ENCODE assay signal across 8 mouse cellular contexts in genomic region chr15:93336925-93337761, GRCm38 (mm10). TPM values are rescaled to one million over a fixed set of nuclear protein-coding genes. Genes with fewer than 3 reads are reported as not detected.
DNase-seq lines count a peak whose midpoint lies in the region; ATAC-seq lines count a peak whose summit lies in the region.

Yaf2 (minus strand) TSS chr15:93336935.

- H3K9ac ChIP-seq in hindbrain, embryonic 15.5 days, result peak within 1 kb of the TSS; percentile 92

- H3K4me1 ChIP-seq in hindbrain, embryonic 15.5 days (replicated peaks), result peaks cover 23% of the 10 kb centered on the region

- H3K27me3 ChIP-seq in hindbrain, embryonic 15.5 days, result no peaks in the 10 kb centered on the region

- peak; percentile 95 for ATAC-seq in hindbrain, embryonic 15.5 days (ENCODE audit: low FRiP score, low read depth)

- peak within 1 kb of the TSS; percentile 95 for H3K27ac ChIP-seq in hindbrain, embryonic 15.5 days (replicated peaks)

- H3K4me3 ChIP-seq in hindbrain, embryonic 15.5 days, result peak within 1 kb of the TSS; percentile 91

- H3K36me3 ChIP-seq in hindbrain, embryonic 15.5 days, result no peaks in the 10 kb centered on the region

- under 1% methylated on average over 66 of the region's 73 CpGs for WGBS in hindbrain, embryonic 15.5 days

- DNase-seq in R1 (ENCODE audit: low read depth, low spot score), result peak; percentile 76
- DNase-seq in cerebellum, postnatal 25 days, result peak; percentile 83 to 91
- peak; percentile 80 to 84 for DNase-seq in frontal cortex, postnatal 36 days (ENCODE audit: low spot score in 2 of 2)
- DNase-seq in left cerebral cortex, adult 11 months (ENCODE audit: low spot score), result peak; percentile 79
- DNase-seq in lung, postnatal 4 days, result peak; percentile 87 to 94
- peak; percentile 79 for DNase-seq in retina, postnatal 7 days (ENCODE audit: low read depth, low spot score)
- peak; percentile 79 for DNase-seq in urinary bladder, adult 2 months (ENCODE audit: low spot score)

- H3K4me2 ChIP-seq in hindbrain, embryonic 15.5 days, result peak within 1 kb of the TSS; percentile 77

- no peaks in the 10 kb centered on the region for H3K9me3 ChIP-seq in hindbrain, embryonic 15.5 days

RNA-seq across cellular contexts. Expression of gene Yaf2, which starts in this region (rescaled TPM):
- 128 and 131 TPM in 2 replicates for polyA plus RNA-seq in hindbrain, embryonic 15.5 days (2015; fragmentation: Nextera tagmentation; extraction: Ambion mirVana)
- polyA plus RNA-seq in urinary bladder, adult 2 months (2012; rRNA removed), result 44.7 and 47.3 TPM in 2 replicates

Comparison
In these comparisons a context has a peak if more than half of its experiments do, and no peak if none do; other contexts are left out.
1. Peak in every context shown above with its lines: DNase-seq, ATAC-seq, H3K4me3 ChIP-seq and H3K27ac ChIP-seq.